Mouse (Mus musculus) heart, postnatal 36 days (tissue): ENCODE measurements around the gene Vmn2r5. TPM values are rescaled to one million over a fixed set of nuclear protein-coding genes. Genes with fewer than 3 reads are reported as not detected.
"Not testable (repeated sequence)": the region's sequence is repeated elsewhere in the genome, so short reads cannot be mapped to it uniquely, and the experiment has no call there.

Experiments used
- DNase-seq, 2 experiments: peaks; one replicate each; pipeline ENCODE4 v3.0.0; 2021 to 2022
- intact Hi-C: fragments of 180-260 bp; cut with DNase I; formaldehyde crosslinking; loops from one replicate; pipeline ENCODE4 v1.15.1; 2025
- total RNA-seq, 2 experiments: library from RNA; stranded (reverse); gene quantifications; 2 replicates each; pipeline ENCODE4 v1.2.3; 2021

Vmn2r5 gene
- total RNA-seq: not detected

- DNase-seq, intact Hi-C loops: not testable (repeated sequence)
Measured at GRCm38 (mm10) chr3:64509742-64510141, at the start of gene Vmn2r5. Gene Vmn2r5 (minus strand): TSS chr3:64509842.

GRCm38 (mm10) chr3:64523585-64523984, 13.9 kb upstream of the Vmn2r5 start:
- intact Hi-C loops: not testable (repeated sequence)

More at GRCm38 (mm10) chr3:64523585-64523984, 13.9 kb upstream of the Vmn2r5 start:
- DNase-seq: not testable (repeated sequence)

Other genes starting within 250 kb of the Vmn2r5 start
- not detected for gene Vmn2r3, start 220.1 kb downstream of the Vmn2r5 start, total RNA-seq
- gene Vmn2r4, start 94.5 kb downstream of the Vmn2r5 start, total RNA-seq: not detected
- gene Vmn2r6, start 56.0 kb upstream of the Vmn2r5 start, total RNA-seq: not detected